Mouse (Mus musculus): ENCODE measurements at regions not wholly inside any gene's neighbourhood (a gene's known extent, or its start where the extent isn't known, plus 50 kb on each side); places are given as distances from the start of the nearest gene placed in this dataset.

- 0 out of 2 replicates have a peak, but pooled peaks cover 3% of the 10 kb centered on the region for H3K4me1 ChIP-seq
- WGBS: 41% methylated on average over 4 of the region's 4 CpGs
- no peaks in the 10 kb centered on the region for H3K27me3 ChIP-seq
- H3K4me3 ChIP-seq: peak overlapping the region; percentile 41; the same call in 1 of the 2 replicates
- H3K4me2 ChIP-seq (replicated peaks): peak overlapping the region; percentile 66
- no peak overlapping the region for H3K9ac ChIP-seq
- no peak for ATAC-seq (ENCODE audit: low FRiP score, low read depth)
- no peaks in the 10 kb centered on the region for H3K36me3 ChIP-seq
- H3K27ac ChIP-seq: no peak overlapping the region
- H3K9me3 ChIP-seq: no peaks in the 10 kb centered on the region
Measured at GRCm38 (mm10) chr2:57699226-57699625, 298.5 kb upstream of the Galnt5 start.

- no peak for ATAC-seq (ENCODE audit: low FRiP score, low read depth)
- no peaks in the 10 kb centered on the region for H3K27me3 ChIP-seq
- H3K36me3 ChIP-seq: no peaks in the 10 kb centered on the region
- 79% methylated on average over 10 of the region's 10 CpGs for WGBS
- no peaks in the 10 kb centered on the region for H3K4me1 ChIP-seq
- H3K27ac ChIP-seq: no peak overlapping the region
- H3K4me3 ChIP-seq: no peak overlapping the region
- no peak overlapping the region for H3K4me2 ChIP-seq (replicated peaks)
- no peak overlapping the region for H3K9ac ChIP-seq
- H3K9me3 ChIP-seq: no peaks in the 10 kb centered on the region
Measured at GRCm38 (mm10) chr2:57716754-57717510, 280.8 kb upstream of the Galnt5 start.
